Mouse (Mus musculus): ENCODE measurements around the gene Tgfb1i1.

GRCm38 (mm10) chr7:128285060-128285459, 38.4 kb downstream of the Tgfb1i1 start:
- TF ChIP-seq CTCF (IDR thresholded peaks at IDR 0.05; ENCODE audit: insufficient read depth, low read depth, low read length) (no peak), POLR2A (IDR thresholded peaks at IDR 0.05; ENCODE audit: insufficient read depth, low read depth, low read length) (no peak)

Measured in olfactory bulb, adult 2 months (tissue).